Mouse (Mus musculus) myocyte (in vitro differentiated cells): ENCODE results near the gene Lemd1.

Experiments used
- CEBPB ChIP-seq: IDR thresholded peaks from 2 replicates; pipeline ENCODE4 v1.6.1; 2011; ENCODE audit warnings: mild to moderate bottlenecking, moderate library complexity; ENCODE audit not compliant: poor library complexity, insufficient read depth, severe bottlenecking
- MAX ChIP-seq: IDR thresholded peaks from one replicate; pipeline ENCODE4 v1.6.1; 2011; ENCODE audit warnings: low read depth, mild to moderate bottlenecking, control low read depth
- POLR2A ChIP-seq: IDR thresholded peaks from one replicate; pipeline ENCODE4 v1.6.1; 2011; ENCODE audit warnings: low read depth, mild to moderate bottlenecking, control low read depth, moderate library complexity; ENCODE audit not compliant: insufficient read length

DNA sequence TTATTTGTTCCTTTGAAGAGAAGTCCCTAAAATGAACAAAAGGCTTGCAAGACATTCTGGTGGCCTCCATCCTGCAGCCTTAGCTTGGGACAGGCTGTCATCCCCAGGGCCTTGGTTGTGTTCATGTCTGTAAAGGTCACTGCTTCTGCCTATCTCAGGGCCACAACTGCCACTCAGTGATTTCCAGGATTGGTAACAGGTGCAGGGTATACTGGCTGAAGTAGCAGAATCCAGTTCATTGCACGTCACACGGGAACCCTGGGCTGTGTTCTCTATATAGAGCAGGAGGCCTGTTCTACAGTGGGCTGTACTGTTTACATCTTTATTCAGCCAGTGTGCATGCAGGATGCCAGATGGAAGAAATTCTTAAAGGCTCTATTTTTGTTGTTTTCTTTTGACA, 76.7 kb downstream of the Lemd1 start:
- TF ChIP-seq POLR2A: no peak
- no peak for TF ChIP-seq MAX
- no peak for TF ChIP-seq CEBPB
